Mouse (Mus musculus): ENCODE measurements around the gene Gm5134.

Gene Gm5134

DNA sequence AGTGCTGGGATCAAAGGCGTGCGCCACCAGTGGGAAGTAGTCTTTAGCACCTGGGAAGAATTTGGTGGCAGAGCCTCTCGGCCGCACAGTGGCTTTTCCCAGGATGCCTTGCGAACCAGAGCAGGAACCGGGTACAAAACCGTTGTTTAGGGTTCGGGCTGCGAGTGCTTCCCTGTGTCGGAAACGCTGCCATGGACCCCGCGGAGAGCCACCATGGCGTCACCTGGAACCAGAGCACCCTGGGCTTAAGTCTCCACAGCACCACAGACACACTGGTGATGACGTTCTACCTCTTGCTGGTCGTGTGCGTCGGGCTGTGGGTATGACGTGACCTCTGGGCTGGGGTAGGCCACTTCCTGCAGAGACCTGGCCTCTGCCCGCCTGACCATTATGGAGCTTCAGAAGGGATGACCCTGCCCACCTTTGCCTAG, at the start of gene Gm5134:
Gene Gm5134 (plus strand): TSS at position 134 of the 431 bp plus-strand sequence.
- DNase-seq (ENCODE audit: low read depth, low spot score) = no peak

DNA sequence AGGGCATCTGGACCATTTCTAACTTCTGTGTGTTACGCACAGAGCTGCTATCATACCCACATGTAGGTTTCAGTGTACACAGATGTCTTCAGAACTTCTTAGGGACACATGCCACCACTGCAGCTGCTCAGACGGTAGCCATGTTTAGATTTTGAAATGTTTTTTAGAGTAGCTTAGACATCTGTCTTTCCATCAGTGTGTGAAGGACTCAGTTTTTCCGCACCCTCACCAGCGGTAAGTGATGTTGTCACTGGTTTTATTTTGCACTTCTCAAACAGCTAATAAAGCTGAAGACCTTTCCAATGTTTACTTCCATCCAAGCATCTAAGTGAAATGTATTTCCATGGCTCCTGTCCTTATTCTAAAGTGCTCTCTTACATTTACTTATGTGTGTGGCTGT, 47.4 kb upstream of the Gm5134 start:
- DNase-seq (ENCODE audit: low read depth, low spot score) = no peak

DNA sequence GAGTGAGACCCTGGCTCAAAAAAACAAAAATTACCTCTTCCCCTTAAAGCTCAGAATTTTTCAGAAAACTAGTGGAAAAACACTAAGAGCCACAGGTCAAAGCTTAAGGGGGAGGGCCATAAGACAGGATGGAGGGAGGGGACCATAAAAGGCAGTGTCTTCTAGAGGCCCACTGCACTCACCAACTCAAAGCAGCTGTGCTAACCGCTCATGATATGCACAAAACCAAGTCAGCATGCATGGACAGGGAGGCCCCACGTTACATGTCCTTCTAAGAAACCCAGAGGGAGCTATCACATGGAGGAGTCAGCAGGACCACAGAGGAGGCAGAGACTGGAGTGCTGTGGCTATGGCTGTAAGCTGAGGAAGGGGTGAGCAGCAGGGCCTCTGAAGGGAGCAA, 43.6 kb upstream of the Gm5134 start:
- DNase-seq (ENCODE audit: low read depth, low spot score) = no peak

DNA sequence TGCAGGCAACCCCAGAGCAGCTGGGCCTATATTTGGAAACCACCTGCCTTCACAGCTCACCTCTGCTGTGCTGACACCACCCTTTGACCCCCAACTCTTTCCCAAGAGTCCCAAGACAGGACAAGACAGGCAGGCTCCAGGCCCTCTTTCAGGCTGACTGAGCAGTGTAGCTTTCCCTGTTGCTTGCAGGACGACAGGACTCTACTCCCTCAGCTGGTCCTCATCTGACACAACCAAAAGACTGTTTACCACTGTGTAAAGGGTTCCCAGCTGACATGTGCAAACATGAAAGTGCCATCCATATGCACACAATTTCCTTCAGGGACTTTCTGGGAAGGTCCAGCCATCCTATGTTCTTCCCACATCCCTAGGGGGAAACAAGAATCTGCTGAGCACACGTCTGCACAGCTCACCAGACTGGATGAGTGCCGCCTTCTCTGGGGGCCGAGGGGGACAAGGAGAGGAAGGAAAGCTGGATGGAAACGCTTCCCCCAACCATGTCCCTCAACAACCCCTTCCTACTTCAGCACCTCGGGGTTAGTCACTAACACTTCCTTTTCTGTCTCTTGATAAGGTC, 41.2 kb upstream of the Gm5134 start:
- DNase-seq (ENCODE audit: low read depth, low spot score) = no peak

DNA sequence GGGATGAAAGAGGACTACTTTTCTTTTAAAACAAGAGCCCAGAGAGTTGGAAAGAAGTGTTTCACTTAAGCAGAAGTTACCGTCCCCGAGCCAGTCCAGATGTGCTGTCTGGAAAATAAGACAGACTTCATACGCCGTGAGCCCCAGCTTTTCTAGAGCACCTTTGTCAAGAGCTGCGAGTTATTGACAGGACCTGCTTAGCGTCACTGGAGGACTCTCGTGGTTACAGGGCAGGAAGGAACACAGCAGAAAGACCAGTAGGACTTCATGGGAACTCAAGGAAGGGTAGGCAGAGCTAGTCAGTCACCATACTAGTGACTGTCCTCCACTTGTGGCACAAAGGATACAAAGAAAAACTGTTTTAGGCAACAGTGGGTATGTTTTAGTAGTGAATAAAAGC, 38.8 kb upstream of the Gm5134 start:
- no peak for DNase-seq (ENCODE audit: low read depth, low spot score)

DNA sequence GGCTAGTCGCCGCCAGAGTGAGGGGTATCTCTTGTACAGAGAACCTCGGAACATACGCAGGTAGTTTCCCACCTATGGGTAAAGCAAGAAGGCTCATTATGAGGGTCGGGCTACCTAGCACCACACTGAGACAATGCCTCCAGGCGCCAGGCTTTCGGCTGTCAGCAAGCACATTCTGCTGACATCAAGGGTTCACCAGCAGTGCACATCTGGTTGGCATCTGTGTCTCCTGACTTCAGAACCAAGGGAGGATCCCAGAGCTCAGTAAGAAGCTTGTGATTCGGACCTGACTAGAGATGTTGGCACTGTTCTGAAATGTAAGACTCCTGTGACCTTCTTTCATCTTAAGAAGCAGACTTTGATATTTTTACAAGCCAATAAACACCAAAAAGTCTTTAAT, 37.5 kb upstream of the Gm5134 start:
- no peak for DNase-seq (ENCODE audit: low read depth, low spot score)

DNA sequence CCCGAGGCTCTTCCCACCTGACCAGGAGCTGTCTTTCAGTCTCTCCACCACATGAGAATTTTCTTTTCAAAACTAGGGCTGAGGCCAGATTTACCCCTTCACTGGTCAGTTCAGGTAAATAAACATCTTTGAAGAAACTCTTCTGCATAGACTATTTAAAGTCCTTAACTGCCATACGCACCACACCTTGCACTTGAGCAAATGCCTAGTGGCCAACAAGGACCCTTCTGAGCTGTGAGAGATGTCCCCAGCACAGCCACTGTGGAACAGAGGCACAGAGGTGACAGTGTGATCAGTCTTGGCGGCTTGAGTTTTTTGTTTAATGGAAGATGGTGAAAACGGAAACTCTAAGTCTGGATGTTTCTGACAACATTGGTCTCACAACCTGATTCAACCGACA, 35.3 kb upstream of the Gm5134 start:
- no peak for DNase-seq (ENCODE audit: low read depth, low spot score)

DNA sequence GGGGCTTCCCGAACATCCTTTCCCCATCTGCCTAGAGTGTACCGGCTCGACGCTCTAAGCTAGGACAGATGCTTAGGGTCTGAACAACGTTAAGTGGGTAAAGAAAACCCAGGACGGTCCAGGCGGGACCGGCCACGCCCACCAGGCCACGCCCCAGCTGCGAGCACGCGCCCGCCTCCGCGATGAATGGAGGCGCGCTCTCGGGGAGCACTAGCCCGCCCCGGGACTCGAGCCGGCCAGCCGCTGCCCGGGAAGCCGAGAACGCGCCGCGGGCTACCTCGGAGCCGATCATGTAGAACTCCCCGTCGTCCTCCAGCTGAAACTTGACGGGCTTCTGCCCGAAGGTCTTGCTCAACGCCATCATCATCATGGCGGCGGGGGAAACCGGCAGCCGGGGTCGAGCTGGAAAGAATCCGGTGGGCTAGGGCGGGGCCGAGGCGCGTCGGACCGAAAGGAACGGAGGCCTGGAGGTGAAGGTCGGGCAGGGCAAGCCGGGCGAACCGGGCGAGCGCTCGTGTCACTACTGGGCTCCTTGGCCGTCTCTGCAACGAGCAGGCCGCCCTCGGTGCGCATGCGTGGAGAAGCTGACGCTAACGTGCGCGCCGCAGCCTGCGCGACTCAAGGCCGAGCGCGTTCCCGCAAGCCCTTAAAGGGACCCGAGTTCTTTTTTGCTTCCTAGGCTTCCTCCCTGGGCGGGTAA, 33.1 kb upstream of the Gm5134 start, which contains the start of gene Smarcb1:
Gene Smarcb1 (minus strand): TSS at position 592 of the 700 bp plus-strand sequence.
- DNase-seq (ENCODE audit: low read depth, low spot score) = peak; percentile 93

DNA sequence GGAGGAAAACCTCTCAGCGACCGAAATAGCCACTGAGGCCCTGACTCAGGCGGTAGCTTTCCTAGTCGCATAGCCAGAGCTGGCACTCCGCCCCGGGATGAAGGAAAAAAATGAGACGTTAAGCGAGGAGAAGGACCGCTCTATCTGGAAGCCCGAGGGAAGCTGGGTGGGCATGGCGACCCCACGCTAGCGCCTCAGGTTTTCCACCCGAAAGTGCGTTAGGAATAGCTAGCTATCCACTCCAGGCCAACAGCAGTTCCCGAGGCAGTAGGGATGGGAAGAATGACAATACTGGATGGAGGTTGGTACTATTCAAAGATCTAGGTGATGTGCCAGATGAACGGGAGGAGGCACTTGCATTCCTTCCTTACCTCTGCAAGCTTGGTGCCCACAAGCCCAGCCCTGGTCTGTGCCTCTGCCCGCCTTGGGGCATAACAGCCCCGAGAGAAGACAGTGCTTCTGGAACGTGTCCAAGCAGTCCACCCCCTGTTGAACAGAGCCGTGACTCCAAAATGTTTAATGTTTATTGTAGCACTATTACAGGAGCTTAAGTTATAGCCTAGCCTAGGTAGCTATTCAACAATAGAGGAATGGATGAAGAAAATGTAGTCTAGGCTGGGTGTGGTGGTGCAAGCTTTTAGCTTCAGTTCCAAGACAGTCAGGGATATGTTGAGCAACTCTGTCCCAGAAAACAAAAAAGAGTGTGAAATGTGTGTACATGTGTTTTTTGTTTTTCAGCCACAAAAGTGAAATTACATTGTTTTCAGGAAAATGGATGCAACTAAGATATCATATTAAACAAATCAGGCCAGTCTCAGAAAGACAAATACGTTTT, 32.4 kb upstream of the Gm5134 start:
- no peak for DNase-seq (ENCODE audit: low read depth, low spot score)

DNA sequence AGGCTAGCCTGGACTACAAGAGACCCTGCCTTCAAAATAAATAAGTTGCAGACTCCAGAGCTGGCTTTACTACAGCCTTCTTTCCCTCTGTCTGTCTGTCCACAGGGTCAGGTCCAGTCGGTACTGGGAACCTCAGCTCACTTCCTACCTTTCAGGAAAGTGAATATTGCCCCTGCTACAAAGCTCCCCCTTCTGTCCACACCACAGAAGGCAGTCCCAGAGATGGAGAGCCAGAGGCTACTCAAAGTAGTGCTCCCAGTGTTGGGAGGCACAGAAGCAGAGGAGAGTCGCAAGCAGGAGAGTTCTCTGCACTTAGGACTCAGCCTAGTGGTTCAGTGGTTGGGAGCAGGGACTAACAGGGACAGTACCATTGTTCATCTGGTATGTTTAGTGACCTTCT, 30.0 kb upstream of the Gm5134 start:
- no peak for DNase-seq (ENCODE audit: low read depth, low spot score)

DNA sequence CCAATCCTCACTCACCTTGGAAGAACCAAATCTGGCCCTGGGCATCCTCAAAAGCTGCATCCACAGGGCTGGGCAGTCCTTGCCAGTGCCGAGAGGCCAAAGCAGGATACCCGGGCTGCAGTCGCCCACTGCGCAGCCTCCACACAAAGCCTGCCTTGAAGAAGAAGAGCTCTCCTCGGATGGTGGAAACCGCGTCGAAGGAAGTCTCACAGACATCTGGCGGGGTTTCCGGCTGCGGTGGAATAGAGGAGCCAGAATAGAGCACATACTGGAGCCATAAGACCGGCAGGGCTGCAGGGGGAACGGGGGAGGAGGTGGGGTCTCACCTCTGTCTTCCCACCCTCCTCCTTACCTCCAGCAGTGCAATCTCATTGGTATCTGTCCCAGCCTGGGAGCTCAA, 27.9 kb upstream of the Gm5134 start:
- no peak for DNase-seq (ENCODE audit: low read depth, low spot score)

DNA sequence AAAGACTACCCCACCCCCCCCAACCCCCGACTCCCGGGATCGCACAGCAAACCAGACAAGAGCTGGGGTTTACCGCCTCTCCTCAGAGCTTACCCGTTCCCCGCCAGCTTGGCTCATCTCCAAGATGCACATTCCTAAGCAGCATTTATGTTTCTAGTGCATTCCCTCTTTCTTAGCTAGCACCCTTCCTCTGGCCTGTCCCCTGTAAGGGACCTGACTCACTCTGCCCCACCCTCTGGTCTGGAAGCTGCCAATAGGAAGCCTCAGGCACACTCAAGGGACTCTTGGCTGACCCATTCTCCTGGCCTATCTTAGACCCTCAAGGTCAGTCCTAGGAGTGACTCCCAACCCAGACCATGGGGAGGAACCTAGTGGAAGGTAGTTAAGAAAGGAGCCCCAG, 24.0 kb upstream of the Gm5134 start:
- no peak for DNase-seq (ENCODE audit: low read depth, low spot score)

DNA sequence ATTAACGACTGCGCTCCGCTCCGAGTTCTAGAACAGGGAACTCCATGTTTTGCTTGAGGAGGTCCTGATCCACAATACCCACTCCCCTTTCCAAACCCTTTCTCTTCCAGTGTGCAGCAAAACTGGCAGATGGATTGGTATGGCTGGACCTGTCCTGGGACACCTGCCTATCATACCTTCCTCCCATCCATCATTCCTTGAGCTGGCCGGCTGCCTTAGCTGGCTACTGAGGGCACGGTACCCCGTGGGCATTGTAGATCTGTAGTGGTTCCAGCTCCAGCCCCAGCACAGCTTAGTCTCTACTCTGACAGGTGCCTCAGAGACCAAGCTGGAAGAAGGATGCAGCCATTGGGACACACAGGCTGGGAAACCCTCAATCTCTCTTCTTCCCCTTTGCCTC, 23.0 kb upstream of the Gm5134 start:
- no peak for DNase-seq (ENCODE audit: low read depth, low spot score)

DNA sequence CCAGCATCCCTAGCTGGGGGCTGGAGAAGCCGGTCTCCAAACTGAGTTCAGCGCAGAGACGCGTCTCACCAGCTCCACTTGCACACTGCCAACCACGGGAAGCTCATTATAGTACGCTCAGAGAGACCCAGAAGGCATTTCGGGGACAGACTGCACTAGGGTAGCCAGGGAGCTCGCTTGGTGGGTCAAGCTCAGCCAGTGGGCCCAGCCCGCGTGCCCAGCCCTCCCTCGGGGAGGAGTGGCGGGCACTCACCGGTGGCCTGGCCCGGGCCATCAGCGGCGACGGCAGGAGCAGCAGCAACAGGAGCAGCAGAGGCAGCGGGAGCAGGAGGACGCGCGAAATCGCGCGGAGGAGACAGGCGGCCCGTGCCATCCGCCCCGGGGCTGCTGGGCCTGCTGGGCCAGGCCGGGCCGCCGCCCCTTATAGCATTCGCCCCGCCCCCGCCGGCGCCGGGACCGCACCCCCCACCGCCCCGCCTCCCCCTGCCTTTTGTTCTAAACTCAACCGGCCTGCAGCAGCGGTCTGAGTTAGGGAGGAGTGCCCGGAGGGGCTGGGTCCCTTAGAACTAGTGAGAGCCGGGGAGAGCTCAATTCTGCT, 22.1 kb upstream of the Gm5134 start:
- DNase-seq (ENCODE audit: low read depth, low spot score) = no peak

DNA sequence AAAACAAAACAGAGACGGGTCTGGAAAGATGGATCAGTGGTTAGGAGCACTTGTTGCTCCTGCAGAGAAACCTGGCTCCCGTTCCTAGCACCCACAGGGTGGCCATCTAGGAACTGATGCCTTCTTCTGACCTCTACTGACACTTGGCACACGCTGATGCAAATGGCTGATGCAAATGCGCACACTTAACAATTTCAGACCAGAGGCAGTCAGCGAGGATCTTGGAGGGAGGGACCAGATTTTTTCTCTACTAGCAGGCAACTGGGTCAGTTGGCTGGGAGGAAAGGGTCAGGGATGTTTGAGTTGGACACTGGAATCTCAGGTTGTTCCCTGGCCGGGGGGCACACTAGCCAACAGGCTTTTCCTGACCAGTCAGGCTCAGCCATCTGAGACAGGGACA, 21.4 kb upstream of the Gm5134 start, which contains the start of gene Chchd10:
Gene Chchd10 (plus strand): TSS at position 240 of the 400 bp plus-strand sequence.
- DNase-seq (ENCODE audit: low read depth, low spot score) = no peak

DNA sequence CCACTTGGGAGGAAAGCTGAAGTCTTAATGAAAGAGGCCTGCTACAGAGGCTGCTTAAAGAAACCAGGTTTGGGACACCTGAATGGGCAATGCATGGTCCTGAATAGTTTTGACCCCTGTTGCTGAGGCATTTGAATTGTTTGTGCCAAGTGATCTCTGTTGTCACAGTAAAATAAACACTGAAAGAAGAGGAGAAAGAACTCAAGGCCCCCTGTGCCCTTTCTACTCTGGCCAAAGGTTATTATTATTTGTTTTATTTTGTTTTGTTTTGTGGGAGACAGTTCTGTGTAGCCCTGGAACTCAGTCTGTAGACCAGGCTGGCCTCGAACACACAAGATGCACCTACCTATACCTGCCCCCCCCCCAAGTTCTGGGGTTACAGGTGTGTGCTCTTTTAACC, 19.3 kb upstream of the Gm5134 start:
- no peak for DNase-seq (ENCODE audit: low read depth, low spot score)

DNA sequence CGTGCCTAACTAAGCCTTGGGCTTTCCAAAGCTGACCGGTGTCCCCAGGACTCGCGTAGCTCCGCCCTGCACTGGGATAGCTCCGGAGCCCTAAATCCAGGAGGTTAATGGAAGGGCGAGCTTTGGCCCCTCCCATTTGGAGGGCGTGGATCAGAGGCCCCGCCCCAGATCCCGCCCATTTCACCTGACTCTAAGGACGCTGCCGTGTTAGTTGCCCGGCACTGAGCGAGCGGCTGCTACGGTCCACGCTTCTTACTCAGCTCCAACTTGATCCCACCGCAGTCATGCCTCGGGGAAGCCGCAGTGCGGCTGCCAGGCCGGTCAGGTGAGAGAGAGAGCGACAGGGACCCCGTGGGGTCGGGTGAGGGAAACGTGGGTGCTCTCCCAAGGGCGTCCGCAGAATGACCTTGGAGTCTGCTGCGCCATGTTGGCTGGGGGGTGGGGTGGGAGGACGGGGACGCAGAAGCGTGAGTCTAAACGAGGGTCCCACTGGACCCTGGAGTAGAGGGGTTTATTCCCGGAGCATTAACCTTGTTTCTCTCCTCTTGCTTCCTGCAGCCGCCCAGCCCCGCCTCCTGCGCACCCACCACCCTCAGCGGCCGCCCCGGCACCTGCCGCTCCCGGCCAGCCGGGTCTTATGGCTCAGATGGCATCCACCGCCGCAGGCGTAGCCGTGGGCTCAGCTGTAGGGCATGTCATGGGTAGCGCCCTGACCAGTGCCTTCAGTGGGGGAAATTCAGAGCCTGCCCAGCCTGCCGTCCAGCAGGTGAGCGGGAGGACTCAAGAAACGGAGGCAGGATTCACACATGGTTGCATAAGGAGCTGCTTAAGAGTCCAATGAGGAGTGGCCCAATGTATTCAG, 18.4 kb upstream of the Gm5134 start, which contains the start of gene Mmp11:
Gene Mmp11 (minus strand): TSS at position 817 of the 862 bp plus-strand sequence.
- DNase-seq (ENCODE audit: low read depth, low spot score) = peak; percentile 85

DNA sequence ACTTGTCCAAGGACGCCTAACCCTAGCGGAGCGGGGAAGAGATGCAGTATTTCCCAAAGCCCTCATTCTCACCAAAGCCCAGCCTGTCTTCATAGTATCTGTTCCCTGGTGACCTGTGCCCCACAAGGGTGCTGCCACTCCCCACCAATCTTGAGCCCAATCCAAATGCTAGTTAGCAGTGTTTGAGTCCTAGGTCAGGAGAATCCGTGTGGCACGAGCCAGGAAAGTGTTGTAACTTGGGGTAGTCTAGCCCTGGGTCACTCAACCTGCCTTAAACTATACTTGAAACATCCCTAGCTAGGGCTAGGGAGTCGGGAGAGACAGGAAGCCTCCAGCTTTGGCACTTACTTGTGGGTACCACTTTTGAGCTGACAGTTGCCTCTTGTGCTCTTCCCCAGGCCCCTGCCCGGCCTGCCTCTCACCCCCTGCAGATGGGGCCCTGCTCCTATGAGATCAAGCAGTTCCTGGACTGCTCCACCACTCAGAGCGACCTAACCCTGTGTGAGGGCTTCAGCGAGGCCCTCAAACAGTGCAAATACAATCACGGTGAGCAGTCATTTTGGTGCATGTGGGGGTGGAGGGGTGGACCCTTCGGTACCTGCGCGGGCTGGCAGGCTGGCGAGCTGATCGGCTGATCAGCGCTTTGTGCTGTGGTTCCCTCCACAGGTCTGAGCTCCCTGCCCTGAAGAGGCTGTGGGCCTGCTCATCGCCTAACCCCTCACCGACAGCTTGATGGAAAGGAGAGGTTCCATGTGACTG, 17.2 kb upstream of the Gm5134 start:
- DNase-seq (ENCODE audit: low read depth, low spot score) = no peak

DNA sequence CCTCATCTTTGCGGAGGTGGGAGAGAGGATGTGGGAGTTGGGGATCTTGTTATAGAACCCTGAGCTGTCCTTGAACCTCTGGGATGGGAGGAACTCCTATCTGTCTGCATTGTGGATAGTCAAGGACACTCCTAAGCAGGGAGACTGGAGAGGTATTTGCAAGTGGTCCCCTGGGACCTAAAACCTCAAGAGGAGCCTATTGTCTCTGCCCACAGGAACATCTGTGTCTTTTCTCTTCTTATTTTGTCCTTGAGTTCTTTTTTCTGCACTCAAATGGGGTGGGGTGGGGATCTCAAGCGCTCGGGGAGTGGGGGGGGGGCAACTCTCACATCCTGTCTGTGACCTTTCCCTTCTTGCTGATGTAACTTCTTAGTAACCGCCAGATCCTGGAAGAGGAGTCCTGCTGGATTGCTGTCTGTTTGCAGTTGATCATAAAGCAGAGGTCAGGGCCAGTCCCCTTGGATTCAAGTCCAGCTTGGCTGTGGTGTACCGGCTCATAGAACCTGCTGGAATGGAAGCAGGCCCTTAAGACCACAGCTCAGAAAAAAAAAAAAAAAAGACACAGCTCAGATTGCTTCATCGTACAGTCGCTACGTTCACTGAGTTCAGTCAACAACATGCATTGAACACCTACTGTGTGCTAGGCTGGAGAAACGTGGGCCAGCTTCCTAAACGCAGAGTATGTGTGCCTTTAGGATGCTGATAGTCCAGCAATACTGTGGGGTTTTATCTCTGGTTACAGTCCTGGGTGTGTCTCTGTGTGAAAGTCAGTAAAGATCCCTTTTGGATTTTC, 16.3 kb upstream of the Gm5134 start:
- no peak for DNase-seq (ENCODE audit: low read depth, low spot score)
